8 mouse cellular contexts compared by ENCODE assay signal in the genomic region with DNA sequence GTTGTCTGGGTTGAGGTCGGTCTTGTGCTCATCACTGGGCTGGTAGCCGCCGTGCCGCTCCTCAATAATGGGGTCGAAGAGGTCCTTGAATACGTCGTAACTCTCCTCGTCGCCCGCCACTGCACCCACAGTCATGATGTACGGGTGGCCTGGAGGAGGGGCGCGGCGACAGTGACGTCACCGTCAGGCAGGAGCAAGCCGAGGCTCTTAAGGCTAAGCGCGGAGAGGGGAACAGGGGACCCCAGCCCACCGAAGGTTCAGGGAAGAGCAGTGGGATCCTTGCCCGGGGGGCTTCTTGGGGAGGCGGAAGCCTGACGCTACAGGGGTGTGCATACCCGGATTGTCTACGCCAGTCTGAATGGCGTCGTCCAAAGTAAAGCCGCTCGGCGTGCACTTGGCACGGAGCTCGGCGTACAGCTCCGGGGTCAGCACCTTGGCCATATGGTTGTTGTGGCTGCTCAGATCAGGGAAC. TPM values are rescaled to one million over a fixed set of nuclear protein-coding genes. Genes with fewer than 3 reads are reported as not detected.
DNase-seq lines count a peak whose midpoint lies in the region; ATAC-seq and TF ChIP-seq lines count a peak whose summit lies in the region.

No protein-coding gene starts in this region.

- H3K4me1 ChIP-seq in testis, adult 2 months (ENCODE audit: control insufficient read depth, insufficient read depth, low read length), result peaks cover 16% of the 10 kb centered on the region
- H3K4me1 ChIP-seq in cortical plate, adult 2 months (ENCODE audit: control insufficient read depth, insufficient read depth, low read length), result no peaks in the 10 kb centered on the region
- H3K4me1 ChIP-seq in heart, embryonic 13.5 days, result peaks cover 67% of the 10 kb centered on the region
- peaks cover 32% of the 10 kb centered on the region for H3K4me1 ChIP-seq in liver, postnatal 0 days (ENCODE audit: insufficient read depth)
- H3K4me1 ChIP-seq in neural tube, embryonic 13.5 days (replicated peaks), result peaks cover 46% of the 10 kb centered on the region

- DNase-seq in testis, postnatal 14 days (ENCODE audit: low spot score), result no peak
- peak; percentile 81 for DNase-seq in kidney, postnatal 10 days
- no peak for DNase-seq in liver, postnatal 0 days
- DNase-seq in adipocyte (ENCODE audit: low spot score), result no peak

- no peak overlapping the region for H3K27ac ChIP-seq in testis, adult 2 months (ENCODE audit: control insufficient read depth, insufficient read depth, low read depth, low read length)
- H3K27ac ChIP-seq in cortical plate, adult 2 months (ENCODE audit: insufficient read depth, low read length), result peak overlapping the region; percentile 97
- peak overlapping the region; percentile 60; the same call in 1 of the 2 replicates for H3K27ac ChIP-seq in heart, embryonic 13.5 days (replicated peaks)
- no peak overlapping the region for H3K27ac ChIP-seq in liver, postnatal 0 days (ENCODE audit: low read depth)
- peak overlapping the region; percentile 95 for H3K27ac ChIP-seq in neural tube, embryonic 13.5 days (replicated peaks)

- peak overlapping the region; percentile 99 for H3K4me2 ChIP-seq in heart, embryonic 13.5 days
- peak overlapping the region; percentile 72 for H3K4me2 ChIP-seq in liver, postnatal 0 days (ENCODE audit: low read depth, low read length)
- H3K4me2 ChIP-seq in neural tube, embryonic 13.5 days, result peak overlapping the region; percentile 97

- H3K27me3 ChIP-seq in testis, adult 2 months (ENCODE audit: control insufficient read depth, insufficient read depth, low read length), result no peaks in the 10 kb centered on the region; the same call in 1 of the 2 replicates
- peaks cover 32% of the 10 kb centered on the region for H3K27me3 ChIP-seq in heart, embryonic 13.5 days (replicated peaks)
- H3K27me3 ChIP-seq in liver, postnatal 0 days (ENCODE audit: insufficient read depth, low read length), result peaks cover 42% of the 10 kb centered on the region
- H3K27me3 ChIP-seq in neural tube, embryonic 13.5 days, result no peaks in the 10 kb centered on the region; the same call in 1 of the 2 replicates

- no peak for ATAC-seq in heart, embryonic 13.5 days (ENCODE audit: extremely low read depth, insufficient number of reproducible peaks, low FRiP score, low TSS enrichment)
- no peak for ATAC-seq in liver, postnatal 0 days
- ATAC-seq in neural tube, embryonic 13.5 days (ENCODE audit: low read depth), result peak; percentile 72

- no peak for TF ChIP-seq POLR2A in testis, adult 2 months (IDR thresholded peaks at IDR 0.05; ENCODE audit: control insufficient read depth, low read depth, low read length)
- peak; percentile 20; the same call in 1 of the 2 replicates for TF ChIP-seq POLR2A in cortical plate, adult 2 months (IDR thresholded peaks at IDR 0.05; ENCODE audit: extremely low read depth, insufficient read depth, low read length)

- TF ChIP-seq EP300 in liver, postnatal 0 days (IDR thresholded peaks at IDR 0.05; ENCODE audit: low read depth), result no peak

- TF ChIP-seq CTCF in testis, adult 2 months (IDR thresholded peaks at IDR 0.05; ENCODE audit: control insufficient read depth, insufficient read depth, insufficient replicate concordance, low read depth, low read length), result no peak
- no peak for TF ChIP-seq CTCF in cortical plate, adult 2 months (IDR thresholded peaks at IDR 0.05; ENCODE audit: extremely low read depth, insufficient read depth, low read length)
- no peak for TF ChIP-seq CTCF in liver, postnatal 0 days (IDR thresholded peaks at IDR 0.05; ENCODE audit: low read depth)

- peak overlapping the region; percentile 88 for H3K9ac ChIP-seq in heart, embryonic 13.5 days
- peak overlapping the region; percentile 46 for H3K9ac ChIP-seq in liver, postnatal 0 days (replicated peaks)
- peak overlapping the region; percentile 99 for H3K9ac ChIP-seq in neural tube, embryonic 13.5 days

- no peaks in the 10 kb centered on the region for H3K9me3 ChIP-seq in heart, embryonic 13.5 days
- H3K9me3 ChIP-seq in liver, postnatal 0 days (ENCODE audit: low read length), result no peaks in the 10 kb centered on the region
- no peaks in the 10 kb centered on the region for H3K9me3 ChIP-seq in neural tube, embryonic 13.5 days

- under 1% methylated on average over 34 of the region's 34 CpGs for WGBS in heart, embryonic 13.5 days
- 1% methylated on average over 34 of the region's 34 CpGs for WGBS in liver, postnatal 0 days (ENCODE audit: insufficient replicate concordance)
- under 1% methylated on average over 34 of the region's 34 CpGs for WGBS in neural tube, embryonic 13.5 days

- H3K36me3 ChIP-seq in testis, adult 2 months (ENCODE audit: control insufficient read depth, insufficient read depth, low read length), result no peaks in the 10 kb centered on the region
- no peaks in the 10 kb centered on the region for H3K36me3 ChIP-seq in heart, embryonic 13.5 days
- no peaks in the 10 kb centered on the region for H3K36me3 ChIP-seq in liver, postnatal 0 days (replicated peaks; ENCODE audit: insufficient read depth, low read length)
- peaks cover 27% of the 10 kb centered on the region for H3K36me3 ChIP-seq in neural tube, embryonic 13.5 days

- H3K4me3 ChIP-seq in testis, adult 2 months (ENCODE audit: control insufficient read depth, low read depth, low read length), result peak overlapping the region; percentile 78
- H3K4me3 ChIP-seq in cortical plate, adult 2 months (ENCODE audit: insufficient read depth, low read length), result peak overlapping the region; percentile 99
- H3K4me3 ChIP-seq in heart, embryonic 13.5 days, result peak overlapping the region; percentile 75
- H3K4me3 ChIP-seq in liver, postnatal 0 days (ENCODE audit: low read depth, low read length), result peak overlapping the region; percentile 48
- H3K4me3 ChIP-seq in neural tube, embryonic 13.5 days, result peak overlapping the region; percentile 97

RNA-seq across cellular contexts. Expression of a gene that starts 0.7 kb away (rescaled TPM):
- 13.2 and 37.1 TPM in 2 replicates for polyA plus RNA-seq in testis, adult 2 months (2012; rRNA removed)
- polyA plus RNA-seq in cortical plate, adult 2 months (2012; rRNA removed), result 3,152 and 3,325 TPM in 2 replicates
- 279 and 320 TPM in 2 replicates for polyA plus RNA-seq in heart, embryonic 13.5 days (2015; fragmentation: Nextera tagmentation; extraction: Ambion mirVana)
- 28.1 and 32.7 TPM in 2 replicates for polyA plus RNA-seq in liver, postnatal 0 days (2015; fragmentation: Nextera tagmentation; extraction: Ambion mirVana)
- polyA plus RNA-seq in neural tube, embryonic 13.5 days (2015; fragmentation: Nextera tagmentation; extraction: Ambion mirVana), result 1,774 and 1,823 TPM in 2 replicates

RNA-seq across cellular contexts. Expression of a gene that starts 6.4 kb away (rescaled TPM):
- 11.0 and 11.9 TPM in 2 replicates for polyA plus RNA-seq in testis, adult 2 months (2012; rRNA removed)
- 20.0 and 20.8 TPM in 2 replicates for polyA plus RNA-seq in cortical plate, adult 2 months (2012; rRNA removed)
- 7.8 and 8.3 TPM in 2 replicates for polyA plus RNA-seq in heart, embryonic 13.5 days (2015; fragmentation: Nextera tagmentation; extraction: Ambion mirVana)
- polyA plus RNA-seq in liver, postnatal 0 days (2015; fragmentation: Nextera tagmentation; extraction: Ambion mirVana), result 4.3 and 5.7 TPM in 2 replicates
- 7.2 and 8.5 TPM in 2 replicates for polyA plus RNA-seq in neural tube, embryonic 13.5 days (2015; fragmentation: Nextera tagmentation; extraction: Ambion mirVana)

RNA-seq across cellular contexts. Expression of a gene that starts 41.6 kb away (rescaled TPM):
- 747 and 947 TPM in 2 replicates for polyA plus RNA-seq in testis, adult 2 months (2012; rRNA removed)
- polyA plus RNA-seq in cortical plate, adult 2 months (2012; rRNA removed), result 49.6 and 51.0 TPM in 2 replicates
- 35.4 and 41.6 TPM in 2 replicates for polyA plus RNA-seq in heart, embryonic 13.5 days (2015; fragmentation: Nextera tagmentation; extraction: Ambion mirVana)
- polyA plus RNA-seq in liver, postnatal 0 days (2015; fragmentation: Nextera tagmentation; extraction: Ambion mirVana), result 16.7 TPM in 2 replicates
- 57.6 and 66.2 TPM in 2 replicates for polyA plus RNA-seq in neural tube, embryonic 13.5 days (2015; fragmentation: Nextera tagmentation; extraction: Ambion mirVana)

RNA-seq across cellular contexts. Expression of a gene that starts 41.6 kb away (rescaled TPM):
- 39.9 and 47.5 TPM in 2 replicates for polyA plus RNA-seq in testis, adult 2 months (2012; rRNA removed)
- polyA plus RNA-seq in cortical plate, adult 2 months (2012; rRNA removed), result 48.4 and 52.6 TPM in 2 replicates
- polyA plus RNA-seq in heart, embryonic 13.5 days (2015; fragmentation: Nextera tagmentation; extraction: Ambion mirVana), result 41.0 and 45.5 TPM in 2 replicates
- polyA plus RNA-seq in liver, postnatal 0 days (2015; fragmentation: Nextera tagmentation; extraction: Ambion mirVana), result 21.5 and 22.1 TPM in 2 replicates
- polyA plus RNA-seq in neural tube, embryonic 13.5 days (2015; fragmentation: Nextera tagmentation; extraction: Ambion mirVana), result 52.0 and 59.1 TPM in 2 replicates

Comparison
In these comparisons a context has a peak if more than half of its experiments do, and no peak if none do; other contexts are left out.
1. H3K27ac ChIP-seq: peak in cortical plate, adult 2 months (single experiment), heart, embryonic 13.5 days (single experiment) and neural tube, embryonic 13.5 days (single experiment); none in testis, adult 2 months (single experiment) and liver, postnatal 0 days (single experiment).
2. H3K4me3 ChIP-seq: peak in every context shown above with its lines; median percentile 99 in cortical plate, adult 2 months; 97 in neural tube, embryonic 13.5 days; 78 in testis, adult 2 months; 75 in heart, embryonic 13.5 days; 48 in liver, postnatal 0 days.
3. H3K9ac ChIP-seq: peak in every context shown above with its lines; median percentile 99 in neural tube, embryonic 13.5 days; 88 in heart, embryonic 13.5 days; 46 in liver, postnatal 0 days.
4. RNA of a gene that starts 41.6 kb away (polyA plus RNA-seq): 747 to 947 TPM in testis, adult 2 months; 57.6 to 66.2 TPM in neural tube, embryonic 13.5 days, 49.6 to 51.0 TPM in cortical plate, adult 2 months, 35.4 to 41.6 TPM in heart, embryonic 13.5 days and 16.7 TPM in liver, postnatal 0 days; every median in the first group is over 10 times any median in the second.
5. Peak in every context shown above with its lines, with median percentiles within 50 percentile points of each other: H3K4me2 ChIP-seq.